Mouse (Mus musculus): ENCODE results near the gene Vmn1r215.
"Not testable (repeated sequence)": the region's sequence is repeated elsewhere in the genome, so short reads cannot be mapped to it uniquely, and the experiment has no call there.

The Vmn1r215 gene

DNA sequence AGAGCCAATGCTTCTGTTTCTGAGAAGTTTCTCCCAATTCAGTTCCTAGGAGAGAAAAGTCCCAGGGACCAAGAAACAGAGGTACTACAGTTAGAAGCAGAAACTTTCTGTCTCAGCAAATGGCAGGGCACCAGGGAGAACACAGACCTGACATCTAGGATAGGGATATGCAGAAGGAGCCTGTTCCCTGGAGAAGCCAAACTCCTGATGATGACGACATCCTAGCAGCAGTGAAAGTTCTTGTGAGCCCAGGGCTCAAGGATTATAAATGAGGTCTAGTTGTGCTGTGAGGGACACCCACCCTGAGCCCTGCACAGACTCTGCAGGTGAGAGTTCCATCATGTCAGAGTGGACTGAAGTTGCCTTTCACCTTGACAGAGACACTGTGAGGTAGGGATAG, at the start of gene Vmn1r215:
TSS of gene Vmn1r215 (plus strand) at position 301 of the 400 bp plus-strand sequence.
- no peak for DNase-seq (ENCODE audit: low spot score in 2 of 2)

DNA sequence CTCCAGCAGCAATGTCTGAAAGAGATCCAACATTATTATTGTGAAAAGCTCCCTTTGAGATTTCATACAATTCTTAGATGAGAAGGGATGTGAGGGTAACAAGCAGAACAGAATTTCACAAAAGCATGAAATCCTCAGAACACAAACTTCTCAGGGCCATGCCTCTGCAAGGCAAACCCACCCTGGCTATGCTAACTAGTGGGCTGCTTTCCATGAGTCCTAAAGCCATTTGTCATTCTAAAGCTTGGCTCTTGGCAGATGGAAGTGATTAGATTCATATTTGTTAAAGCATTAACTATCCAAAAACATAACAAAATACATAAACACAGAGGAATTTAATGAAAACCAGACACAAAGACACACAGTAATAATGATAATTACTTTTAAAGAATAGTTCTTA, 49.7 kb upstream of the Vmn1r215 start:
- no peak for DNase-seq (ENCODE audit: low spot score in 2 of 2)

DNA sequence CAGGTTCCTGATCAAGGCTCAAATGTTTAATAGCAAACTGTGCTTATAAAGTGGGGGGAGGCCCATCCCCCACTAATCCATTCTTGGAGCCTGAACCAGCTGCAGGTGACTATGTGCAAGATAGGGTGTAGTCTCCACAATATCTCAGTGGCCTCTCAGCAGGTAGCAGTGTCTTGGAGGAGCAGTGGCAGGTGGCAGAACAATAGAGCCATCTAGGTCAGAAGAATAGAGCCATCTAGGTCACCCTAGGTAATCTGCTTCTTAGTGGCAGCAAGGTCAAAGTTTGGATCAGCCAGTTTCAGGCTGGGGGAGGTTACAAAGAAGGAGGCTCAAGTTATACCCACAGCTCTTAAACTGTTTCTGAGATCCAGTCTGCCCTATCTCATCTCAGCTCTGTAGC, 43.0 kb upstream of the Vmn1r215 start:
- DNase-seq (ENCODE audit: low spot score in 2 of 2) = no peak

DNA sequence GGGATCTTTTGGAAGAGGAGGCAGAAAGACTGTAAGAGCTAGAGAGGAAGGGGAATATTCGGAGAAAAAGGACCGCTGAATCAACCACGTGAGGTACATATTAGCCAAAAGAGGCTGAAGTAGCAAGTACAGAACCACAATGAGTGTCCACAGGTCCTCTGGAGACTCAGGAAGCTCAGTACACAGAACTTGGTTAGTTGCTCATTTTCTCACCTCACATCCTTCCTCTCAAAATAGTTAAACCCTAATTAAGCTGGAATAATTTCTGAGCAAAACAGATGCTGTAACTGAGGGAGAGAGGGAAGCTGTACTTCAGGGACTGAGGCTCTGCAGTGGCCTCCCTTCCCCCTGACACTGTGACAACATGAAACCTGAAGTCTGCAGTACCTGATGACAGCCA, 37.7 kb upstream of the Vmn1r215 start, which contains the start of gene Vmn1r214:
TSS of gene Vmn1r214 (plus strand) at position 301 of the 400 bp plus-strand sequence.
- no peak for DNase-seq (ENCODE audit: low spot score in 2 of 2)

DNA sequence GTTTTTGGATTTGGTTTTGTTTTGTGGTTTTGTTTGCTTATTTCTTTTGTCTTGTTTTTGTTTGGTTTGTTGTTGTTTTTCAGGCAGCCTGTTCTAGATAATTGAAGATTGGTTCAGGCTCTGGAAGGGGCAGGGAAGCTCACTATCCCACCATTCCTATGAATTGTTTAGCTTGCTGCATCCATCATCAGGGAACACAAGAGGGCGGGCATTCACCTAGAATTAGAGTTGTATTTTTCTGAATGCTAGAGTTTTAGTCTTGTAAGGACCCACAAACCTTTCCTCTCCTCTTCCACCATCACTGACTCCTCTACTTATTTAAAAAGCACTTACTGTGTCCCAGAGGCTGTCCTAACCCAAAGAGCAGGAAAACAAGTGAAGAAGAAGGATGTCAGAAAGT, 10.0 kb upstream of the Vmn1r215 start:
- no peak for DNase-seq (ENCODE audit: low spot score in 2 of 2)

DNA sequence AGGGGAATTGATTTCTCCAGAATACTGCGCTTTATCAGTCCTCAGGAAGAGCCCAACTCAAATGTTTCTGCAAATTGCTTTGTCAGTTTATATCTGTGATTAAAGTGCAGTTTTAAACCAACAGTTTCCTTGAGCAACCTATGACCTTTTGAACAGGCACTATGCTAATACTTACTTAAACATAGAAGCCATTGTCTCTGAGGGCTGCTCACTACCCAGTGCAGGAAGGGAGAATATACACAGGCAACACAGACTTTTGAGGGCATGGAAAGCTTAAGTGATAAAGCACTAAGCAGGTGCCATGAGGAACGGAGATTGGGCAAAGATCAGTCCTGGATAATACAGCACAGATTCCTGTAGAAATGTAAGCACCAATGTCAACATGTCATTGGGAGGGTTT, 1.5 kb downstream of the Vmn1r215 start:
- no peak for DNase-seq (ENCODE audit: low spot score in 2 of 2)

DNA sequence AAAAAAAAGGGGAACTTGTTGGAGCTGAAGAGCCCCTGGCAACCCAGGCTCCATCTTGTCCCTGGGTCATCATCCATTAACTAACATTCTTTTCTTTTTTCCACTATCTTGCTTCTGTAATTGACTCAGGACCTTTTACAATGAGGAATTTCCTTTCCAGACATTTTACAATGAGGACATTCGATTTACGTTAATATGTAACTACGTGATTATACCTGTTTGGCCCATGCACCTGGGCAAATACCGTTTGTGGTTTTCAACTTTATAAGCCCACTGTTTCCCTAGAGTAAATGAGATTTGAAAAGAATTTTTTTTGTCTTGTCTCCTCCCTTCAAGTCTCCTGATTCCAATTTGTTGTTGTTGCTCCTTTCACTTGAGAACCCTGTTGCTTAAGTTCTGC, 26.6 kb downstream of the Vmn1r215 start:
- DNase-seq (ENCODE audit: low spot score in 2 of 2) = no peak

DNA sequence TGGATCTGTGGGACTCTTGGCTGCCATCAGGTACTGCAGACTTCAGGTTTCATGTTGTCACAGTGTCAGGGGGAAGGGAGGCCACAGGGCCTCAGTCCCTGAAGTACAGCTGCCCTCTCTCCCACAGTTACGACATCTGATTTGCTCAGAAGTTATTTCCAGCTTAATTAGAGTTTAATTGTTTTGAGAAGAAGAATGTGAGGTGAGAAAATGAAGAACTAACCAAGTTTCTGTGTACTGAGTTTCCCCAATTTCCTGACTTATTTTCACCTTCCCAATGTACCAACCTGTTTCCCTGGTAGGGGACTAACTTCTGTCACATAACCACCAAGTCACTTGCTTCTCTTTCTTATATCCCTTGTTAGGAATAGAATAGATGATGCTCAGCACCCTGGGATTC, 50.3 kb downstream of the Vmn1r215 start, which contains the start of gene Vmn1r217:
TSS of gene Vmn1r217 (minus strand) at position 101 of the 400 bp plus-strand sequence.
- not testable (repeated sequence) for DNase-seq (ENCODE audit: low spot score in 2 of 2)

DNA sequence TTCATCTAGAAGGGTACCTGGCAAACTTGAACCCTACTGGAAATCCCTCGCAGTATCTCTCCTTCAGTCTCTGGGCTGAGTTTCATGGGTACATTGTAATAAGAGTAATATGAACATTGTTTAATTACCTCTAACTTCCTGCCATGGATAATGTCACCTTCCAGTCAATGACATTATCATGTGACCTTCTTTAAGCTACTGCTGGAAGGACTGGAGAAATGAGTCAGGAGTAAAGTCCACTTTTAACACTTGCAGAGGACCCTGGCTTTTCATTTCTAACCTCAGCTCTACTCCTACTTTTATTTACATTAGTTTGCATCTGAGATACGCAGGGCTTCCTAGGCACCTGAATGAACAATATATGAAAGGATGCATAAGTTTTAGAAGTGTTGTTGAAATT, 52.8 kb downstream of the Vmn1r215 start:
- no peak for DNase-seq (ENCODE audit: low spot score in 2 of 2)

Measured in spleen, postnatal 14 days (tissue).